Mouse (Mus musculus): ENCODE results near the gene AF067061. TPM values are rescaled to one million over a fixed set of nuclear protein-coding genes. Genes with fewer than 3 reads are reported as not detected.

AF067061 gene
- total RNA-seq (2023), result not detected

GRCm38 (mm10) chr13:120262870-120263269, at the start of gene AF067061:
TSS of gene AF067061 (plus strand) at chr13:120263114.

GRCm38 (mm10) chr13:120215847-120216246, 47.1 kb upstream of the AF067061 start, which contains the start of gene Gm21762:
TSS of gene Gm21762 (minus strand) at chr13:120215947.

DNA sequence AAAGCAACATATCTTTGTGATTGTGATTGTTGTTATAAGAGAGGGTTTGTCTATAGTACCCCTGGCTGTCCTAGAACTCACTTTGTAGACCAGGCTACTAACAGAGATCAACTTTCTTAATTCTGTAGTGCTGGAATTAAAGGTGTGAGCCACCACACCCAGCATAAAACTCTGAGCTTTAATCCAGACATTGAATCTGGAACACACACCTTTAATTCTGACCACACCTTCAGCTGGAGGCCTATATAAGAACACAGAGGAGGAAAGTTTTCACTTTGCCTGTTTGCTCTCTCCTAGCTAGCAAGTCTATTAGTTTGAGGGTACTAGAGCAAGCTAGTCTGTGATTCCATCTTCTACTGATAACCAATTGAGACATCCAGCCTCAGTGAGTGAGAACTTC, 24.1 kb upstream of the AF067061 start, which contains the start of gene Gm21731:
Gene Gm21731 (plus strand): TSS at position 301 of the 400 bp plus-strand sequence.

DNA sequence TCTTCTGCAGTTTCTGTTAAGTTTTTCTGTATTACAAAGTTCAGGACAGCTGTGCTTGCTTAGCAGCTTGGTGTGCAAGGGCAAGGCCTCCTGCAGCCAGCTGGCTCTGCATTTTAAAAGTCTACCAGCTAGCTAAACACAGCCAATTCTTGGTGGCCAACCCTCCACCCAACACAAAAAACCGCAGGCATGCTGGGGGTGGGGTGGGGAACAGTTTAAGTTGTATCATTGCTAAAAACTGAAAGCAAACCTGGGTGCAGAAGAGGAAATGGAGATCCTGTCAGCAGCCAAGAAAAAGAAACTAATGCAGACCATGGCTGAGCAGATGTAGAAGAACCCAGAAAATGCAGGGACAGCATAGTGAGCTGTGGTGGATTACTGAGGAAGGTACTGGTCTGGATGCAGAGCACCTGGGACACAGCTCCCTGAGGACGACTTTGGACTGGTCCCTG, 37.1 kb downstream of the AF067061 start, which contains the start of gene BC147527:
Gene BC147527 (plus strand): TSS at position 402 of the 452 bp plus-strand sequence.

Other genes starting within 250 kb of the AF067061 start
- 1 to 10 TPM; 3.7 to 8.5 TPM for gene Gm36079, start 236.1 kb upstream of the AF067061 start, total RNA-seq (2023)
- 10 to 100 TPM; 62.1 TPM for gene Gm21188, start 210.9 kb upstream of the AF067061 start, total RNA-seq (2023)
- not detected for gene Gm20767, start 122.9 kb upstream of the AF067061 start, total RNA-seq (2023)
- gene Gm21818, start 90.7 kb upstream of the AF067061 start, total RNA-seq (2023), result not detected
- not detected for gene Gm21762, start 47.2 kb upstream of the AF067061 start, total RNA-seq (2023)
- gene Gm21731, start 24.0 kb upstream of the AF067061 start, total RNA-seq (2023), result not detected
- gene BC147527, start 37.3 kb downstream of the AF067061 start, total RNA-seq (2023), result 1 to 10 TPM; 1.3 to 2.7 TPM
- gene Tcstv3, start 53.8 kb downstream of the AF067061 start, total RNA-seq (2023), result not detected